Mouse (Mus musculus) kidney, postnatal 4 days (tissue): Measurements from ENCODE around the gene Rrh.
A peak's percentile ranks its signal among the peaks of the same experiment; 100 is the strongest.

Experiments
- DNase-seq, 2 experiments: peaks; one replicate each; pipeline ENCODE4 v3.0.0; 2021; ENCODE audit warnings: mixed read lengths in 2 of 2

The Rrh gene

DNA sequence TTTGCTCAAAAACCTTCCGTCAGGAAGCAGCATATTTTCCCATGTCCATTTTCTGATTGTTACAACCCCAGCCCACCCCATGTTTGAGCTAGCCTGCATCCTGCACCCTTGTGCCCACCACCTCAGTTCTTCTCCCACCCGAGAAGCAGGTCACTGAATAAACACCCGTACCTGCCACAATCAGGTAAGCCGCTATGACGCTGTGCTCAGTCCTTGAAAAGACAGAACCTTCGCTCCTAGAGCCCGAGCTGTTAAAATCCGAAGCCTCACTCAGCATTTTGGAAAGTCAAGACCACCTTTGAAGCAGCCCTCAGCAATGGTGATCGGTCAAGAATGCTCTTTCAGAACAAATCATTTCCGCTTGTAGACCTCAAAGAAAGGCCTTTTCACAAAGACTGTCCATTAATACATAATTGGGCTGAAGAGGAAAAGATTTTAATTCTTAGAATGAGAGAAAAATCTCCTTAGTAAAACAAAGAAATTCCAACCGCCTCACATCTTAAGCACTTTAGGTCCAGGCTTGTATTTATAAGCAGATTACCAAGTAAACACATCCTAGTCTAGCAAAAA lies at the start of gene Rrh:
Gene Rrh, minus strand, starts transcription at position 382 of the 570 bp plus-strand sequence.
- no peak for DNase-seq

DNA sequence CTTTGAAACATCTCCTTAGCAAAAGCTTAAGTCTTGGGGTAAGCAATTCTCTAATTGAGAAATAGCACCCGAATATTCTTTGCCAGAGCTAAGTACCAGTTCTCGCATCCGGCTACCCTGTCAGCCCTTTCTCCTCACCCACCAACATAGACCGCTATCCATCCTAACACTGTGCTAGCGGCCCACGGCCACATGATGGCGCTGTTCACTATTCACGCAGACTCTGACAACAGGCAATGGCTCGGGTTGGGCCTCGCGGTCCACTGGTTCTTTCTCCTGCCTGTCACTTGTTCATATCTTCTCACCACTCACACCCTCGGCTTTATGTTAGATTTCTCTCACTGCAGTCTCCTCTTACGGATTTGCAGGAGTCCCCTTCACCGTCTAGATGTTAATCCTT lies 41.3 kb upstream of the Rrh start:
- peak; percentile 73 to 80 for DNase-seq

DNA sequence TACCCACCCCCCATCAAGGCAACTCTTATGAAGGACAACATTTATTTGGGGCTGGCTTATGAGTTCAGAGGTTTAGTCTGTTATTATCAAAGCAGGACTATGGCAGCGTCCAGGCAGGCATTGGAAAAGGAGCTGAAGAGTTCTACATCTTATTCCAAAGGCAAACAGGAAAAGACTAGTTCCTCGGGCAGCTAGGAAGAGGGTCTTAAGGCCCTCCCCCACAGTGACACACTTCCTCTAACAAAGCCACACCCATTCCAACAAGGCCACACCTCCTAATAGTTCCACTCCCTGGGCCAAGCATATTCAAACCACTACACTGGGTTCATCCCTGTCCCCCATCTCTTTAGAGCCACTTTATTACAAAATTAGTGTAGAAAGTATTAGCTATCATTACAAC lies 40.2 kb upstream of the Rrh start:
- no peak for DNase-seq

DNA sequence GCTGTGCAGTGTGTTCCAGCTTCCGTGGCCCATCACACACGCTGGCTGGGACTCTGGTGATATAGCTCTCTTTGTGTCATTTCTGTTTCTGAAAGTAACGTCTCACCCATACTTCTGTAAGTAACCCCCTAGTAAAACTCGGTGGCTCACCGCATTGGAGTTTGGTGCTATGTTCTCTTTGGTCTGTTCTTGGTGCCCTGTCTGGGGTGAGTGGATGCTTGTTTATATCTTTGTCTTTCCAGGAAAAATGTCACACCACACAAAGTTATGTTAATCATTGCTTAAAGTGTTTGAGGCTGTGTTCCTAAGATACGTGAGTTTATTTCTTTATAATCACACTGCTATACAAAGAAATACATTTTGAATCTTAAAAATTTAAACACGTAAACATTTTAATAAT lies 24.5 kb upstream of the Rrh start:
- DNase-seq = no peak

DNA sequence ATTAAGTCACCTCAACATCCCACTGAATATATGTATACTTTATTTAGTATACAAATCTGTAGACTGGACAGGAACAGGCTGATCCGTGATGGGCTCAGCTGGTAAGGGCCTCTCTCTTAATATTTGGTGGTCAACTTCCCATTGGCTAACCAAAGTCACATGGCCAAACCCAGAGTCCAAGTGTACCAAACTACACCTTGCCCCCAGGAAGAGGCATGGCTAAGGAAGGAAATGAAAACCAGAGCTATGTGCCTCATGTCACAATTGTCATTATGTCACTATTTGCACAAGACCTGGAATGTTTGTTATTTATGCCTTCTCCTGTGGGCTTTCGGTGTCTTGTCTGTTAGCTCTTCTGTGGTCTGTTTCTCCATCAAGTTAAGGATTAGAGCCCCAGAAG lies 23.5 kb upstream of the Rrh start:
- DNase-seq = no peak

DNA sequence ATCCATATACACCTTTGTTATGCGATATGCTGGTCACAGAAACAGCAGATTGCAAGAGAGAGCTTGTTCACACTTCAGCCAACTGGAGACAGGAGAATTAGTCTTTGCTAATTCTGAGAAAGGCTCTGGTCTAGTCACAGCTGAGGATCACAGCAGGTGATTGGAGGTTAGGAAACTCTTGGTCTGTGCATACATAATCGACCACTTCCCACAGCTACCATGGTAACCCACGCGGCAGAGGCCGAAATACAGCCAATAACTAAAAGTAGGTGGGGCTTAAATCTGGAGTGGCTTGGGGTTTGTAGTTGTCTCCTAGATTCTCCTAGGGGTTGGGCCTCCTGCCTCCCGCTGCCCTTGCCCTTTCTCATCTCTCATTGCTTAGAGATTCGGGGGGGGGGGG lies 15.6 kb upstream of the Rrh start:
- DNase-seq = no peak

DNA sequence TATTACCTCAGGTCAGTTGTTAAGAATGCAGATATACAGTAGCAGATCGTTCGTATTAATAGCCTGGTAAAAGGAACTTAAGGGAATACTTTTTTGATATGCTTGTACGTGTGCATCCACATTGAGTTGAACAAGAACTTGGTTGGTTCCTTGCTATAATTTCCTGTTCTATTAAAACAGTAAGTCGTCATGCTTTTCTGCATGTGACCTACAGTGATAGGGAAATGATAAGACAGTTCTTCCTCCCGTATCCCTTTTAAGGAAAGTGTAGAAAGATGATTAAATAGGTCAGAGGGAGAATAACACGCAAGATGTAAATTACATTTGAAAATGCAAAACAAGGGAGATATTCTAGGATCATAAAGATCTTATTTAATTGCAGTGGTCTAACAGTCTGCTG lies 14.6 kb upstream of the Rrh start:
- no peak for DNase-seq

DNA sequence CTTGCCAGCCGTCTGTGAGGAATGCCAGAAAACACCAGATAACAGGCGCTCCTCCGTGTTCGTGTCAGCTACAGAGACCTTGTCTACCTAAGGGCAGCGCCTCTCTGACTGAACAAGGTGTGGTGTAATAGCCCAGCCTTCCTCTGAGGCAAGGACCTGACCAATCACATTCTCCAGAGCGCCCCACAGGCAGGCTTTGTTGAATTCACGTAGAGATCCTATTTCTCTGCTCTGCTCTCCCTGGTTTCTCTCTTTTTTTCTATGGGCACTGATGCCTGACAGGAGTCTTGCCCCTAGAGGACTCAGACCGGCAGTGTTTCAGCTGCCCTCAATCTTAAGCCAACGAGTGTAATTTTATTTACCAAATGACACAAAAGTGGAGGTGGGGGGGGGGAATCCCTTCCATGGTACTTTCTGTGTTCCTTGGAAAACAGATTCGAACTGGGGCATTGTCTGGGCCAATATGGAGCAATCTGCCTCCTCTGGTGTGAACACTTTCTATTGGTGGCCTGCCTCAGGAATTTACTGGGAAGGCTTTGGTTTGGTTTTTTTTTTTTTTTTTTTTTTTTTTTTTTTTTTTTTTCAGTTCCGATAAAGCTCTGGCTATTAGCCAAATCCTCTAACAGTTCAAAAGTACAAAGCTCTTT lies 13.8 kb upstream of the Rrh start:
- DNase-seq = peak; percentile 30 to 66

DNA sequence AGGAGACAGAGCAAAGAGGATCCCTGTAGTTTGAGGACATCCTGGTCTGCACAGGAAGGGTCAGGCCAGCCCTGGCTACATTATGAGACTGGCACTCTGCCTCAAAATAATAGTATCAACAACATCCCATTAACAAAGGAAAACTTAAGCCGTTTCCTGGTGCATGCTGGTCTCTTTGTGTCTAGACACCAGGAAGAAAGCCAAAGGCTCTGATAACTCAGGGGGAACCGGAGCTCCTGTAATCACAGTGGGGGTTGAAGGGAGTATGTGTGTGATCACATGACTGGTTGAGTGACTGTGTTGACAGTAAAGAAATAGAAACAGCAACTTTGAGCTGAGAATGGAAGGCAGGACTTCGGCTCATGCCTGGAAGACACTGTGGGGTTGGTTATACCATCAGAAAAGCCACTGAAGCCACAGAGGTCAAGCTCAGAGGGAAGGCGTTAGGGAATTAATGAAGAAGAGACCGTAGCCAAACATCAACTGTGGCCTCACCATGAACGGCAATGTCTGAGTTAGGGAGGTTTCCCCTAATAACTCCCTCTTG lies 13.1 kb upstream of the Rrh start, which contains the start of gene Cfi:
Gene Cfi, plus strand, starts transcription at position 497 of the 547 bp plus-strand sequence.
- DNase-seq = peak in 1 of 2 experiments; percentile 14

DNA sequence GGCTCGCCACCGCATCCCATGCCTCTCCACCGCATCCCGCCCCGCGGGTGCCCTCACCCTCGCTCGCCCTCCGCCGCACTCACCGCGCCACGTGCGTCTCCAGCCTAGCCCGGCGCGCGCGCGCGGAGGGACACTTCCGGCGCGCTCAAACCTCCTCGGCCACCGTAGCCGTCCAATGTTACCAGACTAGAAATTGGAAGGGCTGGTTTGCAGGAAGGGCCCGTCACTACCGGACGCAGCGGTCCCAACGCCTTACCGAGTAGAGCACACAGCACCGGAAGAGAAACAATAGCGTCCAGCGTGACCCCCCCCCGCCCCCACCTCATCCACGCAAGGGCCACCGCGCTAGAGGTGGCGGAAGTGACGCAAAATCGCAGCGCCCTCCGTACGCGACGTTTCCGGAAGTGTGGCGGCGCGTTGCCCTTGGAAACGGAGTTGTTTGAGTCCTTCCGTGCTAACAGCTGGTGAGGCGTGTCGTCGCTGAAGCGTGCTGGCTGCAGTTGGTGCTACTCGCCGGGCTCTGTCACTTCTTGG lies 8.7 kb upstream of the Rrh start, which contains the start of gene Gar1:
Gene Gar1, minus strand, starts transcription at position 362 of the 534 bp plus-strand sequence.
- peak; percentile 97 to 98 for DNase-seq

DNA sequence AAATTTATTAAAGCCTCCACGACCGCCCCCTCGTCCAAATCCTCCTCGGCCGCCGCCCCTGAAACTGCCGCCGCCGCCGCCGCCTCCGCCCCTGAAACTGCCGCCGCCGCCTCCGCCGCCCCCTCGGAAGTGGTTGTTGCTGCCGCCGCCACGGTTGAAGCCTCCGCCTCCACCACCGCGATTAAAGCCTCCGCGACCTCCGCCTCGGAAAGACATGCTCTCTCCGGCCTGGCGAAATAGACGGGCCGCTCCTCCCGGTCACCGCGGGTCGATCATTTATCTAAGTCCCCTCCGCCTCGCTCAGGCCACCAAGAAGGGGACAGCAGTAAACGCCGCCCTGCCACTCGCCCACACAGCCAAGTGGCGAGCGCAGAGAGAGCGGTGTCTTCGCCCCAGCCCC lies 8.2 kb upstream of the Rrh start:
- peak in 1 of 2 experiments; percentile 63 for DNase-seq

DNA sequence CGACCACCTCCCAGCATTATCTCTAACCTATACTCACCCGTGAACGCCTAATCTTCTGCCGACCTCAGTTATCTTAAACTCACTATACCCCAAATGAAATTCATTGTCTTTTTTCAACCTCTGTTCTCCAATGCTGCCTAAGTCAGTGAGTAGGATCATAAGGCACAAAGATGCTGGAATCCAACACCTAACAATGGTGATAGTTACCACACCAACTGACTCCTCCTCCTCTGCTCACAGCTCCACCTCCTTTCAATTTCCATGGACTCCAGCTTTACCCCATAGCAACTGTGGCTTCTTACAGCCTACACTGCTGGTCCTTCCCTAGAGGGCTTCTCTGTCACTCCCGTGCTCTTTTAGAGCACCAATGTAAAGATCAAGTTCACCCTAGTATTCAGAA lies 5.3 kb upstream of the Rrh start:
- DNase-seq = no peak

DNA sequence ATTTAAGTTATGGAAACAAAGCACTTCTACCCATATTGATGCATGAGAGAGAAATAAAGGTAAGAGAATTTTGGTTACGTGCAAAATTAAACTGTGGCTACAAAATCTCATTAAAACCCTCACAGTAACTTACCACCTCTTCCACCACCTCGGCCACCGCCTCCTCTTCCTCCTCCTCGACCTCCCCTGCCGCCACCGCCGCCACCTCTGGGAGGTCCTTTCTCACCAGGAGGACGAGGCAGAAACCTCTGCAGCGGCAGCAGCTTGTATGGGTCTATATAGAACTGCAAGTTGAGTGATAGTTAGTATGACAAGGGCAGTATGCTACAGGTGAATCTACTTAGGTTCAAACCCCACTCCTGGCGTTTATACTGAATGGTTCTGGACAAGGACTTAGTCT lies 4.3 kb upstream of the Rrh start:
- no peak for DNase-seq

DNA sequence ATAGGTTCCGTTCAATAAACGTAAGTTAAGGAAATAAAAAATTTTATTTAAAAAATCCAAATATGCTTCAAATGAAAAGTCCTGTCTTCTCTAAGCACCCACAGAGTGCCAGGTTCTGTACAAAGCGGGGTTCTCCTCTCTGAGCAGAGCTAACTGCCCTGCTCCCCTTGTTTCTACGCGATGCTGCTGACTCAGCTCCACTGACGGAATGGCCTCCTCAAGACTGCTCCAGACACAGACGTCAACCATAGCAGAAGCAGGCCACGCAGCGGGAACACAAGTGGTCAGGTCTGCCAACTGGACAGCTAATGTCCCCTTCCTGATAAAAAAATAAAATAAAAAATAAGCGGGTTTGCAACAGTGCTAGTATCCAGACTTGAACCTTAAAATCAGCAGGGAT lies 2.5 kb upstream of the Rrh start:
- no peak for DNase-seq

DNA sequence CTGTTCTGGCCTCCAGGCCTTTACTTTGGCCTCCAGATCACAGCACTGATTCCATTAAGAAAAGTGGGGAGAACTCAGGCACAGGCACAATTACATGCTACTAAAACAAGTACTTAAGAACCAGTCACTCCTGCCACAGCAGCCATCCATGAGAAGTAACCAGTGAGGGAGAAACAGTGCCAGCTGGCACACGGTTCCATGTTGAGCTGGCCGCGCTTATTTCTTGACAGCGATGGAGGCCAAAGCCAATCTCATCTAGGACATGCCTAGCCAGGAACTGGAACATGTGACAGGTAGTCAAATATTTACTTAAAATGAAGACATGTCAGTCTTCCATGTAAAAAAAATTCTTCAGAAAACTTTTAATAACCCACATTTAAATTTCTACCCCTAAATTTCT lies 1.8 kb upstream of the Rrh start:
- no peak for DNase-seq

DNA sequence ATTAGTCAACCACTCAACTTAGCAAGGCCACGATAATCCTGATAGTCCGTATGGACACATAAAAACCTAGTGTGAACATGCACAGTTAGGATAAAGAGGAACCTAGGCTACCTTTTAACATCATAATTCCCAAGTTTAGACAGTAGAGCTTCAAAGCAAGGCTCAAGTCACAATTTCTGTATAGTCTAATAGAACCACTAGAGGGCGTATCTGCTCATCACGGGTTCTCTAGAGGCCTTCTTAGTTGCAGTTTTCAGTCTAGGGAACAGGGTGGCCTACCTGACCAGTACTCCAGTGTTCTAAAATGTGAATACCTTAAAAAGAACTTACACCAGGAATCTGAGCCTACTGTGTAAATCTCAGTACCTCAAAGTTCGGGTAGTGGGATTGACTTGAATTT lies 906 bp upstream of the Rrh start:
- DNase-seq = no peak

DNA sequence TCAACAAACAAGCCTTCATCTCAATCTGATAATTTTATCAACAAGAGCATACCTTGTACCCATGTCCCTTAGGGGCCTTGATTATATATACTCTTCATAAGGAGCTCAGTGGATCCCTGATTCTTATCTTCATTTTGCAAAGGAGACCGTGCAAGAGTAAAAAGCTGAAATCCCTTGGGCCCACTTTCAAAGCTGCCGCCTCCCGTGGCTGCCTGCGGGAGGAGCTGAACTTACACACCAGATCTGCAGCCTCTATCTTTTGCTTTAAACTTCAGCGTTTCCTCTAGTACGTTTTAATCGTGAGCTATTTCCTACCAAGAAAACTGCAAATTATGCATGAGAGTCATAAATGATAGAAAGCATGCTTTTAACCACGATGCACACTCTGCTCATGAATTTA lies 651 bp downstream of the Rrh start:
- DNase-seq = peak; percentile 30 to 50

DNA sequence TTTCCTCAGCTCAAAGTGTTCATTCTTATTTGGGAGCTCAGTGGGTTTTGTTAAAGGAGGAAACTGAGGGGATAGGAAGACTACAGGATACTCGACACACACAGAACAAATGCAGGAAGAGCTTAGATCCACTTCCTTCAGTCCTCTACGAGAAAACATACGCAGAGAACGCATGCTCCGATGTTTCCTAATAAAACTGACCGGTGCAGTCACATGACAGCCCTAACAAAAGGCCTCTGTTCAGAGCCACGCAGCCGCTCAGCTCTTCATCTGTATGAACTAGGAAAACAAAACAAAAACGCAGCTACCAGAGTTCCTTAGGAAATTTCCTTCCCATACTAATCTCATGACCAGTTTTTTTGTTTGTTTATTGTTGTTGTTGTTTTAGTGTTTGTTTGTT lies 1.5 kb downstream of the Rrh start:
- DNase-seq = no peak

DNA sequence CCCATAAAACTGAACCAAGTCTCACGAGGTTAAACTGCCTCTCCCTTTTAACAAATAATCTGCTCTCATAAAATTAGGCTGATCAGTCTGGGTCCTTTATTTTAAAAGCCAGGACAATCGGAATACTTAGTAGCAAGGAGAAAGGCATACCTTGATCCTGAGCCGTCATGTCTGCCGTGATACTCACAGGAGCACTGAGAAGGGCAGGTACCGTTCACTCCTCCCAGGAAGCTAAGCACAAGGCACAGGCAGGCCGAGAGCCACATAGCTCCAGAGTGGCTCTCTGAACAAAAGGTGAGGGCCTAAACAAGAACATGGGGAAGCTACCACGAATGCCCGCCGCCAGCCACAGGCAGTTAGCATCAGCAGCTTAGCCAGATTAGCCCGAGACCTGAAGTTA lies 18.6 kb downstream of the Rrh start, which contains the start of gene Lrit3:
Gene Lrit3, minus strand, starts transcription at position 266 of the 400 bp plus-strand sequence.
- DNase-seq = no peak

DNA sequence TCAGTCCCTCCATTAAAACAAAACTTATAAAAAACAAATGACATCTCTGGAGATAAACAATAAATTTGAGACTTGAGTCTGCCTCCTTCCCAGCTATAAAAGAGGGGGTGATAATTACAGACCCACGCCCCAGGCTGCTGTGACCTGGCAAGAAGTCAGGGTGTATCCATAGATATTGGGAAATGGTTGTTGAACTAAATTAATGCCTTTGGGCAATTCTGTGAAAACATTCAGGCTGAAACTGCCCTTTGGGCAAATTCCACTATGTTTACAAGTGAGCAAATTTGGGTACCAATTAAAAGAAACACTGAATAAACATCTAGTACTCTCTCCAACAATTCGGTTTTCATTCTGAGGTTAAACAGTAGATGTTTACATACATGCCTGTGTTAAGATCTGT lies 23.4 kb downstream of the Rrh start:
- DNase-seq = no peak

DNA sequence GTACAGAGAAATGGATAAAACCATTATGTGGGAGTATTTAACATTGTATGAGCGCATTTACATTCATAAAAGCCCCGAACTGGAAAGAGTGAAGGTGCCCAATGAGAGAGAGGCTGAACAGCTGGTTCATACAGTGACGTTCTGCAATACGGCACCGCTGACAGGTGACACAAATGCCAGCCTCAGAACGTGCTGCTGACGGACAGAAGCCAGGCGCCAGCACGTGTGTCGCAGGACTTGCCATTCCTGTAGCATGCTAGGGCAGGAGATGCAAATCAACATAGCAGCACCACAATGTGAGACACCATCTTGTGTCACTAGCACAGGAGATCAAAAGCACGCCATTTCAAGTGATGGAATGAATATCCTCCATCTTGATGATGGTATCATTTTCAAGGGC lies 23.8 kb downstream of the Rrh start:
- DNase-seq = no peak

DNA sequence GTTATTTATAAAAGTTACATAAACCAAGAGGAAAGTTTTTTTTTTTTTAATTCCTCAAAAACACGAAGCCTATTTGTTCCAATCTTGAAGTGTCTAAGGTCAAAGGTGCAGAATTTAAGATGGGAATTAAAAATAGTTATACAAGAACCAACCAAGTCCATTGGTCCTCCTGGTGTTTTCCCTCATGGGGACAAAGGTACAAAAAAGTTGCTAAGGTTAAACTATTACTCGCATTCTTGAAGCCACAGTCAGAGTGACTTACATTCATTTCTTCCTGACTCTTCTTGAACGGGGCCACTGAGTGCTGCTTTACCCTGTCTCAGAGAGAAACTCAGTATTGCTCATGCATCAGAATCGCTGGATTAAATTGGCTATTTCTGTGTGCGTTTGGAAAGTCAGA lies 25.0 kb downstream of the Rrh start:
- no peak for DNase-seq

DNA sequence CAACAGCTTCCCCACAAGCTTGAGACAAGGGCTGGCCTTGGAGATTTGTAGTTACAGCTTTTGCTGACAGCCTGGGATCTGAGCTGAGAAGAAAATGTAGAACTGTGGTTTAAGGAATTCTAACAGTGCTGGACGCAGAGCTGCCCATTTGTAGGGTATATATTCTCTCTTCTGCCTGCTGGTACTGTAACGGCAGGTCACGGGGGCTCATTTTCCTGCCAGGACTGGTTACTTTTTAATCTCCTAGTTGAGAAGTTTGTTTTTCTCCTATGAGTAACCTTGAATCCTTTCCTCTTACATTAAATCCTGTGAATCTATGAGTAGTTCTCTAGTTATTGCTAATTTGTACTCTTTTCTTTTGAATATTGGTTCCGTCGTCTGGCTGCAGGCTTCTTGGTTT lies 28.6 kb downstream of the Rrh start:
- peak; percentile 19 to 42 for DNase-seq

DNA sequence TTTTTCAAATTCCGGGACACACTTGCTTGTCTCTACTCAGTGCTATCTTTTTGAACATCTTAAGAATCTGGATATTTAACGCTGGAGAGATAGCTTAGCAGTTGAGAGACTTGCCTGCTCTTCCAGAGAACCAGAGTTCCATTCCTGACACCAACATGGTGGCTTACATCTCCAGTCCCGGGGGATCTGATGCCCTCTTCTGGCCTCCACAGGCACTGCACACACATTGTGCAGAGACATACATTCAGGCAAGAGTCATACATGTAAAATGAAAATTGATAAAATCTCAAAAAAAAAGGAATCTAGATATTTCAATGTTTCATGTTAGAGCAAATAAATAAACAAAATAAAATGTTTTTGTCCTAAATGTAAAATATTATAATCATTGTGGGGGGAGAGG lies 39.6 kb downstream of the Rrh start:
- DNase-seq = no peak
